Mouse (Mus musculus): ENCODE data around the gene Lpo.

DNA sequence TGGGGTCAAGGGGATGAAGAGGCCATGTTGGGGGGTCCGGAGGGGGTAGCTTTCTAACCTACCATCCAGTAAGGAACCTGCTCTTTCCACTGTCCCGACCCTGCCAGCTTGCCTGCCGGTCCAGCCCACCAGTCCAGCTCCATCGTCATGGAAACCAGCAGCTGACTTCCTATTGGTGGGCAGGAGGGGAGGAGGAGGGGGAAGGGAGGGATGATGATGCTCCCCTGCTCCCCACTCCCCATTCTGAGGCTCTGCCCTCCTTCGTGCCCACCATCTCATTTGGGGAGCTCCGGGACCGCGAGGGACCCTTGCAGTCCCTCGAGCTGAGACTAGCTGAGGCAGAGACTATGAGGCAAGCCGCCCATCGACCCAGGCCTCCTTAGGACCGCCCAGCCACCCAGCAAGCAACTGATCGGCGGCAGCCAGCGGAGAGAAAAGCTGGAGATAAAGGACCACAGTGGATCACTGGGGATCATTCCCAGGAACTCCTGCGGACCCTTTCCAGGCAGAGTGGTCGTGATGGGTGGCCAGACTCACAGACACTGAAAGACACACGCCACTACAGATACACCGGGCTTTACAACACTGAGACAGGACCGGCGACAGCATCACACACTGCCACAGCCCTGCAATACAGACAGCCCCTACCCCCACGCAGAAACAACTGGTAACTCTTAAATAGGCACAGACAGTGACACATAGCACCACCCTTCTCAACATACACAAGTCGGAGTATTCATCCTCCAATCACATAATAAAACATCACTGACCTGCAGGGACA, 67.6 kb downstream of the Lpo start, which contains the start of gene Tspoap1:
- TF ChIP-seq CTCF (IDR thresholded peaks at IDR 0.05; ENCODE audit: control insufficient read depth, insufficient read depth, low read length) (no peak), POLR2A (IDR thresholded peaks at IDR 0.05; ENCODE audit: borderline replicate concordance, control insufficient read depth, low read depth, low read length) (peak; percentile 73; the same call in 1 of the 2 replicates)
